ENCODE assay signal across 14 mouse cellular contexts in the genomic region with DNA sequence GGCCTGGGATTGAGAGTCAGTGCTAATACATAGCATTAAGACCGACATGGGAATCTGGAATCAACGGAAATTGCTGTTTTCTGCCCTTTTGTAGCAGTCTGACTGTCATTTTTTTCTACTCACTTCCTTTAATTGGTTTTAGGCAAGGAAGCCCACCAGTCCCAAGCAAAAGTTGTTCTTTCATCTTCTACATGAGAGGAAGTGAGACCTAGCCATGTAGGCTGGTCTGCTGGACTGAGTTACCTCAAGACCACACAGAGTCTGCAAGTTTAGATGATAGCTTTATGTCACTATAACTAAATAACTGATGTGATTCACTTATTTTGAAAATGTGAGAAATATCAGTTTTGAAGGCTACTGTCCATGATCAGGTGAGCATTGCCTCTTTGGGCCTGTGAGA.
"Had no signal": no experiment of that assay in that cellular context is flagged by ENCODE, and none has a peak within 500 bp of the region (broad histone marks: within the 10 kb centered on the region; RNA-seq: fewer than 3 reads in every experiment).

No protein-coding gene starts in this region.

- ATAC-seq: midbrain, embryonic 16.5 days had no signal

- DNase-seq: lung, adult 18-20 months; lung, embryonic 14.5 days; lung, postnatal 10 days; lung, postnatal 4 days; midbrain, embryonic 14.5 days; right cerebral cortex, postnatal 14 days; thymus, adult 18-20 months; thymus, postnatal 14 days; thymus, postnatal 36 days had no signal

- H3K36me3 ChIP-seq: midbrain, embryonic 10.5 days; midbrain, embryonic 12.5 days; neural tube, embryonic 13.5 days; neural tube, embryonic 15.5 days had no signal

- H3K27me3 ChIP-seq: midbrain, embryonic 12.5 days; neural tube, embryonic 13.5 days; neural tube, embryonic 15.5 days had no signal
